Mouse (Mus musculus) midbrain, embryonic 14.5 days (tissue): ENCODE data around the gene Chek2. TPM values are rescaled to one million over a fixed set of nuclear protein-coding genes. Genes with fewer than 3 reads are reported as not detected.
"Not testable (repeated sequence)": the region's sequence is repeated elsewhere in the genome, so short reads cannot be mapped to it uniquely, and the experiment has no call there.

ENCODE experiments used
- ATAC-seq: fragments of 200-750 bp; cut with Nextera tagmentation; 2 replicates; pipeline ENCODE4 v1.8.0; 2017; ENCODE audit warnings: moderate number of reproducible peaks, moderate library complexity; ENCODE audit not compliant: low FRiP score, low TSS enrichment
- DNase-seq: peaks from one replicate; pipeline ENCODE4 v3.0.0-alpha.2; 2015
- H3K27ac ChIP-seq: fragments of 300-500 bp; sonication (generic); replicated peaks from 2 replicates; pipeline ENCODE4 v1.5.1; 2014; ENCODE audit warnings: mild to moderate bottlenecking, low read depth, low read length, moderate library complexity
- H3K27me3 ChIP-seq: fragments of 300-500 bp; sonication (generic); 2 replicates; pipeline ENCODE4 v1.6.1; 2014; ENCODE audit warnings: low read length, control low read depth, mixed read lengths; ENCODE audit not compliant: control insufficient read depth, insufficient read depth
- H3K36me3 ChIP-seq: fragments of 300-500 bp; sonication (generic); 2 replicates; pipeline ENCODE4 v1.6.1; 2014; ENCODE audit warnings: low read length, control low read depth; ENCODE audit not compliant: control insufficient read depth, insufficient read depth
- H3K4me1 ChIP-seq: fragments of 300-500 bp; sonication (generic); 2 replicates; pipeline ENCODE4 v1.6.1; 2014; ENCODE audit warnings: mild to moderate bottlenecking, antibody characterized with exemption, low read length, control low read depth; ENCODE audit not compliant: control insufficient read depth, insufficient read depth
- H3K4me2 ChIP-seq: fragments of 300-500 bp; sonication (generic); 2 replicates; pipeline ENCODE4 v1.6.1; 2014; ENCODE audit warnings: mild to moderate bottlenecking, low read length, moderate library complexity
- H3K4me3 ChIP-seq: fragments of 300-500 bp; sonication (generic); replicated peaks from 2 replicates; pipeline ENCODE4 v1.5.1; 2014; ENCODE audit warnings: low read depth, low read length
- H3K9ac ChIP-seq: fragments of 300-500 bp; sonication (generic); replicated peaks from 2 replicates; pipeline ENCODE4 v1.6.1; 2014; ENCODE audit warnings: mild to moderate bottlenecking, low read length, moderate library complexity
- H3K9me3 ChIP-seq: fragments of 300-500 bp; sonication (generic); 2 replicates; pipeline ENCODE4 v1.6.1; 2016; ENCODE audit warnings: low read length, control low read depth, mixed read lengths; ENCODE audit not compliant: control insufficient read depth
- WGBS: fragments of 180-500 bp; shearing (Covaris S2); extraction: QIAGEN DNeasy Blood & Tissue Kit; methylation state at CpG from one replicate; pipeline ENCODE4 v1.1.7; 2014; 5-methylcytosine and 5-hydroxymethylcytosine counted together
- polyA plus RNA-seq: library from polyadenylated mRNA; unstranded; fragments of >200 nt; fragmentation: Nextera tagmentation; extraction: Ambion mirVana; gene quantifications from 2 replicates; pipeline ENCODE4 v1.2.1, GENCODE M21; 2014

The Chek2 gene
- polyA plus RNA-seq, 1 experiment from 2014 or later = 5.9 TPM

- not testable (repeated sequence) for H3K36me3 ChIP-seq, H3K4me3 ChIP-seq, H3K27ac ChIP-seq, H3K9me3 ChIP-seq, DNase-seq, H3K9ac ChIP-seq, ATAC-seq, H3K4me2 ChIP-seq, H3K27me3 ChIP-seq
- 97% methylated on average over 1 of the region's 1 CpGs for WGBS
- peaks cover 13% of the 10 kb centered on the region; the same call in 1 of the 2 replicates for H3K4me1 ChIP-seq
Measured at GRCm38 (mm10) chr5:110878526-110878925, 38.7 kb downstream of the Chek2 start.

- ATAC-seq = no peak
- DNase-seq = no peak
- H3K4me3 ChIP-seq = peak overlapping the region; percentile 82
- no peaks in the 10 kb centered on the region for H3K36me3 ChIP-seq
- no peaks in the 10 kb centered on the region for H3K27me3 ChIP-seq
- no peaks in the 10 kb centered on the region for H3K9me3 ChIP-seq
- peak overlapping the region; percentile 80 for H3K4me2 ChIP-seq
- peak overlapping the region; percentile 82 for H3K27ac ChIP-seq
- H3K4me1 ChIP-seq = peaks cover 12% of the 10 kb centered on the region; the same call in 1 of the 2 replicates
- WGBS = 63% methylated on average over 7 of the region's 7 CpGs
- peak overlapping the region; percentile 90 for H3K9ac ChIP-seq
Measured at GRCm38 (mm10) chr5:110879042-110879441, 39.3 kb downstream of the Chek2 start.

GRCm38 (mm10) chr5:110879584-110880374, 40.0 kb downstream of the Chek2 start, which contains the start of gene Ttc28:
Ttc28 (plus strand) TSS chr5:110879803.
- WGBS = under 1% methylated on average over 98 of the region's 101 CpGs
- Histone ChIP-seq H3K27me3 (no peaks in the 10 kb centered on the region), H3K36me3 (no peaks in the 10 kb centered on the region), H3K4me1 (peaks cover 12% of the 10 kb centered on the region; the same call in 1 of the 2 replicates), H3K9me3 (no peaks in the 10 kb centered on the region), H3K4me2 (peak within 1 kb of the TSS; percentile 80), H3K9ac (peak within 1 kb of the TSS; percentile 90), H3K4me3 (peak within 1 kb of the TSS; percentile 82), H3K27ac (peak within 1 kb of the TSS; percentile 82)
- peak; percentile 96 for DNase-seq
- ATAC-seq = peak; percentile 91

- DNase-seq (no peak), ATAC-seq (no peak)
- WGBS = 59% methylated on average over 4 of the region's 4 CpGs
- Histone ChIP-seq H3K27me3 (no peaks in the 10 kb centered on the region), H3K9me3 (no peaks in the 10 kb centered on the region), H3K4me3 (no peak overlapping the region), H3K36me3 (peaks cover 18% of the 10 kb centered on the region), H3K4me2 (no peak overlapping the region), H3K9ac (no peak overlapping the region), H3K27ac (no peak overlapping the region), H3K4me1 (no peaks in the 10 kb centered on the region)
Measured at GRCm38 (mm10) chr5:110888596-110888995, 48.8 kb downstream of the Chek2 start.

GRCm38 (mm10) chr5:110889945-110890344, 50.2 kb downstream of the Chek2 start:
- no peaks in the 10 kb centered on the region for H3K4me1 ChIP-seq
- no peak overlapping the region for H3K27ac ChIP-seq
- ATAC-seq (no peak), DNase-seq (no peak)
- no peak overlapping the region for H3K4me2 ChIP-seq
- no peak overlapping the region for H3K4me3 ChIP-seq
- peaks cover 31% of the 10 kb centered on the region for H3K36me3 ChIP-seq
- WGBS = 90% methylated on average over 1 of the region's 1 CpGs
- no peaks in the 10 kb centered on the region for H3K9me3 ChIP-seq
- H3K9ac ChIP-seq = no peak overlapping the region
- H3K27me3 ChIP-seq = no peaks in the 10 kb centered on the region

- H3K4me3 ChIP-seq = no peak overlapping the region
- H3K4me2 ChIP-seq = no peak overlapping the region
- ATAC-seq (no peak), DNase-seq (no peak)
- no peaks in the 10 kb centered on the region for H3K27me3 ChIP-seq
- H3K9me3 ChIP-seq = no peaks in the 10 kb centered on the region
- no peak overlapping the region for H3K27ac ChIP-seq
- WGBS = 96% methylated on average over 3 of the region's 3 CpGs
- peaks cover 36% of the 10 kb centered on the region for H3K36me3 ChIP-seq
- H3K4me1 ChIP-seq = no peaks in the 10 kb centered on the region
- H3K9ac ChIP-seq = no peak overlapping the region
Measured at GRCm38 (mm10) chr5:110890561-110890960, 50.8 kb downstream of the Chek2 start.

- no peaks in the 10 kb centered on the region for H3K9me3 ChIP-seq
- H3K36me3 ChIP-seq = peaks cover 35% of the 10 kb centered on the region
- H3K4me2 ChIP-seq = no peak overlapping the region
- H3K27me3 ChIP-seq = no peaks in the 10 kb centered on the region
- 11% methylated on average over 7 of the region's 7 CpGs for WGBS
- DNase-seq (peak; percentile 30), ATAC-seq (no peak)
- H3K27ac ChIP-seq = no peak overlapping the region
- no peak overlapping the region for H3K9ac ChIP-seq
- H3K4me1 ChIP-seq = no peaks in the 10 kb centered on the region
- H3K4me3 ChIP-seq = no peak overlapping the region
Measured at GRCm38 (mm10) chr5:110897114-110897788, 57.5 kb downstream of the Chek2 start.

- Histone ChIP-seq H3K4me3 (no peak overlapping the region), H3K4me1 (no peaks in the 10 kb centered on the region), H3K9me3 (no peaks in the 10 kb centered on the region), H3K27me3 (no peaks in the 10 kb centered on the region), H3K27ac (no peak overlapping the region), H3K36me3 (peaks cover 27% of the 10 kb centered on the region), H3K9ac (no peak overlapping the region), H3K4me2 (no peak overlapping the region)
- ATAC-seq (no peak), DNase-seq (peak; percentile 42)
- WGBS = 37% methylated on average over 7 of the region's 7 CpGs
Measured at GRCm38 (mm10) chr5:110898169-110898568, 58.4 kb downstream of the Chek2 start.
